Mouse (Mus musculus) spleen, postnatal 10 days (tissue): Measurements from ENCODE around the gene Fam219b.

Experiments used
- DNase-seq, 2 experiments: peaks; one replicate each; pipeline ENCODE4 v3.0.0; 2021 to 2022; ENCODE audit warnings: low spot score in 2 of 2

The Fam219b gene

GRCm38 (mm10) chr9:57524439-57524838 lies 12.9 kb upstream of the Fam219b start:
- no peak for DNase-seq

- no peak for DNase-seq
These were observed 11.8 kb upstream of the Fam219b start for GRCm38 (mm10) chr9:57525516-57525915.

- DNase-seq: no peak
These were observed 10.9 kb upstream of the Fam219b start for GRCm38 (mm10) chr9:57526435-57526834.

GRCm38 (mm10) chr9:57531946-57532345 lies 5.4 kb upstream of the Fam219b start:
- DNase-seq: no peak

- DNase-seq: no peak
These were observed 966 bp upstream of the Fam219b start for GRCm38 (mm10) chr9:57536362-57536761.

- DNase-seq: no peak
These were observed 427 bp downstream of the Fam219b start for GRCm38 (mm10) chr9:57537728-57538181.

GRCm38 (mm10) chr9:57539550-57539949 lies 2.2 kb downstream of the Fam219b start:
- DNase-seq: no peak

GRCm38 (mm10) chr9:57541312-57541711 lies 4.0 kb downstream of the Fam219b start:
- DNase-seq: peak in 1 of 2 experiments; percentile 72

- DNase-seq: no peak
These were observed 6.6 kb downstream of the Fam219b start for GRCm38 (mm10) chr9:57543951-57544350.

- DNase-seq: no peak
These were observed 10.0 kb downstream of the Fam219b start for GRCm38 (mm10) chr9:57547287-57547686.

GRCm38 (mm10) chr9:57547869-57548268 lies 10.5 kb downstream of the Fam219b start:
- DNase-seq: no peak

- DNase-seq: no peak
These were observed 11.9 kb downstream of the Fam219b start for GRCm38 (mm10) chr9:57549186-57549585.

GRCm38 (mm10) chr9:57550126-57550862 lies 13.0 kb downstream of the Fam219b start:
- no peak for DNase-seq

- peak in 1 of 2 experiments; percentile 63 for DNase-seq
These were observed 15.0 kb downstream of the Fam219b start, which contains the start of gene Mpi for GRCm38 (mm10) chr9:57552139-57552887. Gene Mpi (minus strand): TSS chr9:57552763.

- no peak for DNase-seq
These were observed 15.8 kb downstream of the Fam219b start for GRCm38 (mm10) chr9:57553119-57553518.

- DNase-seq: no peak
These were observed 17.4 kb downstream of the Fam219b start for GRCm38 (mm10) chr9:57554753-57555152.

GRCm38 (mm10) chr9:57557215-57557614 lies 19.9 kb downstream of the Fam219b start:
- DNase-seq: no peak

GRCm38 (mm10) chr9:57558625-57559024 lies 21.3 kb downstream of the Fam219b start:
- DNase-seq: no peak

GRCm38 (mm10) chr9:57559568-57559967 lies 22.2 kb downstream of the Fam219b start:
- no peak for DNase-seq

- no peak for DNase-seq
These were observed 22.9 kb downstream of the Fam219b start for GRCm38 (mm10) chr9:57560263-57560662.

GRCm38 (mm10) chr9:57560861-57561710 lies 23.8 kb downstream of the Fam219b start, which contains the start of gene Scamp2:
Gene Scamp2 (plus strand): TSS chr9:57560943.
- peak; percentile 93 to 94 for DNase-seq

- DNase-seq: peak in 1 of 2 experiments; percentile 54
These were observed 24.4 kb downstream of the Fam219b start for GRCm38 (mm10) chr9:57561711-57562099.
